Mouse (Mus musculus) kidney, embryonic 14.5 days (tissue): ENCODE measurements around the gene Mgl2. TPM values are rescaled to one million over a fixed set of nuclear protein-coding genes. Genes with fewer than 3 reads are reported as not detected.

ENCODE experiments used
- ATAC-seq: fragments of 200-750 bp; cut with Nextera tagmentation; 2 replicates; pipeline ENCODE4 v1.8.0; 2017; ENCODE audit warnings: moderate number of reproducible peaks, mild to moderate bottlenecking, moderate TSS enrichment, moderate library complexity; ENCODE audit not compliant: low FRiP score, low TSS enrichment
- H3K27ac ChIP-seq: fragments of 300-500 bp; sonication (generic); 2 replicates; pipeline ENCODE4 v1.5.1; 2014; ENCODE audit warnings: low read depth, mild to moderate bottlenecking, low read length, moderate library complexity, mixed read lengths
- H3K27me3 ChIP-seq: fragments of 300-500 bp; sonication (generic); 2 replicates; pipeline ENCODE4 v1.6.1; 2014; ENCODE audit warnings: mild to moderate bottlenecking, low read length; ENCODE audit not compliant: control insufficient read depth, insufficient read depth
- H3K36me3 ChIP-seq: fragments of 300-500 bp; sonication (generic); 2 replicates; pipeline ENCODE4 v1.6.1; 2014; ENCODE audit warnings: low read length, mixed read lengths; ENCODE audit not compliant: control insufficient read depth, insufficient read depth
- H3K4me1 ChIP-seq: fragments of 300-500 bp; sonication (generic); 2 replicates; pipeline ENCODE4 v1.6.1; 2014; ENCODE audit warnings: low read length, mixed read lengths; ENCODE audit not compliant: control insufficient read depth, insufficient read depth
- H3K4me2 ChIP-seq: fragments of 300-500 bp; sonication (generic); replicated peaks from 2 replicates; pipeline ENCODE4 v1.6.1; 2014; ENCODE audit warnings: low read depth, mild to moderate bottlenecking, low read length
- H3K4me3 ChIP-seq: fragments of 300-500 bp; sonication (generic); 2 replicates; pipeline ENCODE4 v1.5.1; 2014; ENCODE audit warnings: mild to moderate bottlenecking, low read length
- H3K9ac ChIP-seq: fragments of 300-500 bp; sonication (generic); 2 replicates; pipeline ENCODE4 v1.6.1; 2014; ENCODE audit warnings: low read depth, mild to moderate bottlenecking, low read length, moderate library complexity
- H3K9me3 ChIP-seq: fragments of 300-500 bp; sonication (generic); 2 replicates; pipeline ENCODE4 v1.6.1; 2016; ENCODE audit warnings: low read length; ENCODE audit not compliant: control insufficient read depth
- WGBS: fragments of 180-500 bp; shearing (Covaris S2); extraction: QIAGEN DNeasy Blood & Tissue Kit; methylation state at CpG from one replicate; pipeline ENCODE4 v1.1.7; 2014; 5-methylcytosine and 5-hydroxymethylcytosine counted together
- polyA plus RNA-seq: library from polyadenylated mRNA; unstranded; fragments of >200 nt; fragmentation: Nextera tagmentation; extraction: Ambion mirVana; gene quantifications from 2 replicates; pipeline ENCODE4 v1.2.1, GENCODE M21; 2014

Gene Mgl2
- polyA plus RNA-seq = 0.60 TPM in 1 of 2 replicates, not detected in the other

DNA sequence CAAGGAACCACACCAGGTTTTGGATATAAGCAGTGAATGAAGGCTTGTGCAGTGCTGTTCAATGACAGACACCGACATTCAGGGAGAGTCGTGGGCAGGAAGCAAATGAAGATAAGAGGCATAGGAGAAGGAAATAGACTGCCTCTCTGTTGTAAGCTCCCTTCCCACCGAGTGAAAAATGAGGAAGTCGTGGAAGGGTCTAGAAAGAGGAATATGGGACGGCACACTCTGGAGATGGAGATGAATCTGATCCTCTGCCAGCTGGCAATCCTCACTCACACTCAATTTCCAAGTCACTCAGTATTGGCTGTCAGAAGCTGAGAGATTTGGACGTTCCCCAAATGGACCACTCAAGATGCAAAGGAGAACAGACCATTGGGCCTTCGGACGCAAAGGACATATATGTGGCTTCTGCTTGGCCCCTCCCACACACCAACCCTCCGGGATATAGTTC lies at the start of gene Mgl2:
TSS of gene Mgl2 (plus strand) at position 404 of the 454 bp plus-strand sequence.
- no peaks in the 10 kb centered on the region for H3K27me3 ChIP-seq
- H3K9ac ChIP-seq = no peak within 1 kb of the TSS
- no peak for ATAC-seq
- H3K9me3 ChIP-seq = no peaks in the 10 kb centered on the region
- H3K4me2 ChIP-seq = no peak within 1 kb of the TSS
- WGBS = 82% methylated on average over 9 of the region's 9 CpGs
- no peak within 1 kb of the TSS for H3K27ac ChIP-seq
- H3K4me3 ChIP-seq = no peak within 1 kb of the TSS
- H3K4me1 ChIP-seq = 0 out of 2 replicates have a peak, but pooled peaks cover 5% of the 10 kb centered on the region
- H3K36me3 ChIP-seq = no peaks in the 10 kb centered on the region

GRCm38 (mm10) chr11:70080803-70081590 lies 49.1 kb upstream of the Mgl2 start:
- Histone ChIP-seq H3K4me3 (no peak overlapping the region), H3K36me3 (no peaks in the 10 kb centered on the region), H3K9ac (no peak overlapping the region), H3K9me3 (no peaks in the 10 kb centered on the region), H3K4me1 (no peaks in the 10 kb centered on the region), H3K4me2 (no peak overlapping the region), H3K27me3 (no peaks in the 10 kb centered on the region; the same call in 1 of the 2 replicates), H3K27ac (no peak overlapping the region)
- ATAC-seq = no peak
- WGBS = 88% methylated on average over 15 of the region's 15 CpGs

DNA sequence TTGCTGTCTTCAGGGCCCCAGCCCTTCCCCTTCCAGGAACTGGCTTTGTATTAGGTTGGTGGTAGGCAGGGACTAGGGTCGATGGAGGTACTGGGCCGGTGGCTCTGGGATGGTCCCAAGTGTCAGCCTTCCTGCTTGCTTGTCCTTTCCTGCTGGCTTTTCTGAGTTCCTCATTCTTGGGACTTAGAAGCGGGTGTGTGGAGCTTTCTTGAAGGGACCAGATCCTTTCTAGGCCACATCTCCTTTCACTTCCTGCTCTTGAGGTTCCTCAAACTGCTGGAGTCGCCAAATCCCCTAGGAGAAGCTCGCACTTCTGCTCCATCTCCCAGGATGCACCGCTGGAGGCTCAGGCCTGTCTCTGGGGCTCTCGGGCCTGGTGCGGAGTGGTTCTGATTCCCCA lies 45.6 kb upstream of the Mgl2 start:
- no peaks in the 10 kb centered on the region for H3K27me3 ChIP-seq
- no peak overlapping the region for H3K4me3 ChIP-seq
- 86% methylated on average over 8 of the region's 8 CpGs for WGBS
- no peaks in the 10 kb centered on the region for H3K9me3 ChIP-seq
- H3K27ac ChIP-seq = no peak overlapping the region
- no peaks in the 10 kb centered on the region for H3K36me3 ChIP-seq
- no peak for ATAC-seq
- H3K9ac ChIP-seq = no peak overlapping the region
- H3K4me1 ChIP-seq = no peaks in the 10 kb centered on the region
- H3K4me2 ChIP-seq = no peak overlapping the region

GRCm38 (mm10) chr11:70091986-70092783 lies 37.9 kb upstream of the Mgl2 start, which contains the start of gene Asgr2:
Gene Asgr2, plus strand, starts transcription at chr11:70092644.
- Histone ChIP-seq H3K27me3 (no peaks in the 10 kb centered on the region), H3K4me1 (0 out of 2 replicates have a peak, but pooled peaks cover 3% of the 10 kb centered on the region), H3K4me3 (no peak within 1 kb of the TSS), H3K4me2 (no peak within 1 kb of the TSS), H3K36me3 (no peaks in the 10 kb centered on the region), H3K9me3 (no peaks in the 10 kb centered on the region), H3K9ac (no peak within 1 kb of the TSS), H3K27ac (no peak within 1 kb of the TSS)
- no peak for ATAC-seq
- 55% methylated on average over 12 of the region's 12 CpGs for WGBS

DNA sequence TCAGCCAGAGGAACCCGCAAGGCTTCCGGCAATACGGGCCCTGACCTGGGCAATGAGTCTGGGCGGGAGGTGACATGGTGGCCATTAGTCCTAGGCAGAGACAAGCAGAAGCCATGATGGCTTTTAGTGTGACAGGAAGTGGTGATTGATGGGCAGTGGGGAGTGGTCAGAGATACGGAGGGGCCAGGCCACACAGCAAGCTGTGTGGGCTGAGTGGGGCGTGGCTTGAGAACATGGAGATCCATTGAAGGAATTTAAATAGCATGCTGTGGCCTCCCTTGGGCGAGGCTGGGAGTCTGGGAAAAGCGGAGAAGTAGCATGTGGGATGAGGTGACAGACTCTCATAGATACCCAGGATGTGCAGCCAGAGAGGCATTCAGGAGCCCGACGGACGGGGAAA lies 32.7 kb upstream of the Mgl2 start:
- 67% methylated on average over 11 of the region's 11 CpGs for WGBS
- Histone ChIP-seq H3K9me3 (no peaks in the 10 kb centered on the region), H3K4me1 (no peaks in the 10 kb centered on the region), H3K9ac (no peak overlapping the region), H3K4me2 (no peak overlapping the region), H3K36me3 (no peaks in the 10 kb centered on the region), H3K27ac (no peak overlapping the region), H3K27me3 (no peaks in the 10 kb centered on the region), H3K4me3 (no peak overlapping the region)
- no peak for ATAC-seq

DNA sequence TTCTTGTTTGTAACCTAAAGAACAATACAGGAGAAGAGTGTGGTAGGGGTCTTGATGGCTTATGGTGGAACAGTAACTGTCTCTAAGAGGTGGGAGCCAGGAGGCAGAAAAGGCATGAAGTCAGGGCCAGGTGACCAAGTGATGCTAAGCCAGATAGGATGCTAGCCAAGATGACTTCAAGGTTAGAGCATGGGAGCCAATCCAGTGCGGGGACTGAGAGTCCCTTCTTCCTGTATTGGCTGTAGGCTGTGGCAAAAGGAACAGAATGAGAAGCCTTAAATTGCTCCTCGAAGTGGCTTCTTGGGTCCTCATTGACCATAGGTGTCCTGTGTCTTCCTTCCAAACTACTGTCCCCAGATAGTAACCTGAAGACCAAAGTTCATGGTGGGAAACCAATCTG lies 31.0 kb upstream of the Mgl2 start:
- no peak overlapping the region for H3K4me3 ChIP-seq
- no peak overlapping the region for H3K9ac ChIP-seq
- H3K9me3 ChIP-seq = no peaks in the 10 kb centered on the region
- no peak overlapping the region for H3K27ac ChIP-seq
- no peaks in the 10 kb centered on the region for H3K36me3 ChIP-seq
- no peaks in the 10 kb centered on the region for H3K4me1 ChIP-seq
- no peaks in the 10 kb centered on the region for H3K27me3 ChIP-seq
- no peak for ATAC-seq
- no peak overlapping the region for H3K4me2 ChIP-seq
- 89% methylated on average over 2 of the region's 2 CpGs for WGBS

GRCm38 (mm10) chr11:70099809-70100208 lies 30.3 kb upstream of the Mgl2 start:
- 84% methylated on average over 2 of the region's 2 CpGs for WGBS
- no peak overlapping the region for H3K4me2 ChIP-seq
- ATAC-seq = no peak

DNA sequence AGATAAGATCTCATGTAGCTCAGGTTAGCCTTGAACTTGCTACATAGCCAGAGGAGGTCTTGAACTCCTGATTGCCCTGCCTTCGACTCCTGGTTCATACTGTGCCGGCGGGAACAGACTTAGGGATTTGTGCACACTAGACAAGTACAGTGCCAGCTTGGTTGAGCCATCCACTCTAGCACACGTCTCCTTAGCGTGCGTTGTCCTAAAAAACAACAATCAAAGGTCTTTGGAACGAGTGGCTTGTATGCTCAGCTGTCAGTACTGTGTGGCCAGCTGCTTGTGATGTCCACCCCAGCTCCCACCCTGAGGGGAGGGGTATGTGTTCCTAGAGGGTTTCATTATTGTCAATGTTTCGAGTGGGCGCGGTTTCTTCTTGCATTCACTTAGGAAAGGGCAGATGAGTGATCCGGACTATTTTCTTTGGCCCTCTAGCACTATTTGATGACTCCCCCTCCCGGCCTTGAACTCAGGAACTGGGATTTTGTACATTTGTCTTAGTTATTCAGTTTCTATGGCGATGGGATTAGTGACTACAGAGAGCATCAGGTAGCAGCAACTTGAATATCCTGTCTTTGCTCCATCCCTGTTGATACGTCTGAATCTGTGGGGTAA lies 26.3 kb upstream of the Mgl2 start:
- H3K27ac ChIP-seq = no peak overlapping the region
- H3K4me2 ChIP-seq = no peak overlapping the region

More at GRCm38 (mm10) chr11:70099809-70100208, 30.3 kb upstream of the Mgl2 start:
- no peak overlapping the region for H3K9ac ChIP-seq
- no peaks in the 10 kb centered on the region for H3K36me3 ChIP-seq
- no peaks in the 10 kb centered on the region for H3K27me3 ChIP-seq
- no peaks in the 10 kb centered on the region for H3K9me3 ChIP-seq
- no peak overlapping the region for H3K4me3 ChIP-seq
- no peak overlapping the region for H3K27ac ChIP-seq
- H3K4me1 ChIP-seq = no peaks in the 10 kb centered on the region

More for the DNA sequence above, 26.3 kb upstream of the Mgl2 start:
- Histone ChIP-seq H3K9ac (no peak overlapping the region), H3K9me3 (no peaks in the 10 kb centered on the region), H3K36me3 (no peaks in the 10 kb centered on the region), H3K4me3 (no peak overlapping the region), H3K27me3 (no peaks in the 10 kb centered on the region), H3K4me1 (no peaks in the 10 kb centered on the region)
- no peak for ATAC-seq
- 79% methylated on average over 14 of the region's 14 CpGs for WGBS
